Mouse (Mus musculus) inflammation-experienced regulatory T-cells, adult 6 months (primary cell): Measurements from ENCODE around the gene Nadk2. TPM values are rescaled to one million over a fixed set of nuclear protein-coding genes. Genes with fewer than 3 reads are reported as not detected.

Experiments used
- ATAC-seq: one replicate; pipeline ENCODE4 v1.8.0; 2017
- polyA plus RNA-seq, 3 experiments: library from polyadenylated mRNA; unstranded; fragments of 100-300 nt; shearing (Covaris generic); gene quantifications; one replicate each; pipeline ENCODE4 v1.2.1; 2017

Nadk2 gene
- polyA plus RNA-seq, 3 experiments from 2014 or later, result 6.5 to 8.7 (median 8.4) TPM

GRCm38 (mm10) chr15:9132693-9133443, 61.8 kb downstream of the Nadk2 start:
- no peak for ATAC-seq

DNA sequence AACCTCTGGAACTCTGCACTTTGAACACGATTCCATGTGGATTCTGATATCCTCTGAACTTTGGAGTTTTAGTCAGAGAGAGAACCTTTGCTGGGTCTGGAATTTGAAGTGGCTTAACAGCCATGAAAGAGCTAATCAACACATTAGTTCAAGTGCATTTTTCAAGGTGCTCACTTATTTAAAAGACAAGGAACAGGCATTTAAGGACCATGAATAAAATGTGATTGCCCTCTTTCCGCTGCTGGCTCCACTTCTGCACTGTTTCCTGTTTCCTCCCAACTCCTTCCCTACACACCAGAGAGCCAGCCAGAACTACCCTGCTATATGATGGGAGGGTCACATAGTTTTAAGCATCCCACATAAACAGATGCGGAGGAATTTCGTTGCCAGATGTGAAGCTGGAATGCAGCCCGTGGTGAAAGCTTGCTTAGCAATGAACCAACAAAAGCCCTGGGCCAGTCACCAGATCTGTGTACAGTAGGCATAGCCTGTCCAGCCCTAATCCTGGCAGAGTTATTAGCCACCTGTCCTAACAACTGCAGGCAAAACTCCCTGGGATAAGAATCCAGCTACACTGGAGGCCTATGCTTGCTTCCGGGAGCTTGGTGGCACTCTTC, 63.9 kb downstream of the Nadk2 start:
- no peak for ATAC-seq

DNA sequence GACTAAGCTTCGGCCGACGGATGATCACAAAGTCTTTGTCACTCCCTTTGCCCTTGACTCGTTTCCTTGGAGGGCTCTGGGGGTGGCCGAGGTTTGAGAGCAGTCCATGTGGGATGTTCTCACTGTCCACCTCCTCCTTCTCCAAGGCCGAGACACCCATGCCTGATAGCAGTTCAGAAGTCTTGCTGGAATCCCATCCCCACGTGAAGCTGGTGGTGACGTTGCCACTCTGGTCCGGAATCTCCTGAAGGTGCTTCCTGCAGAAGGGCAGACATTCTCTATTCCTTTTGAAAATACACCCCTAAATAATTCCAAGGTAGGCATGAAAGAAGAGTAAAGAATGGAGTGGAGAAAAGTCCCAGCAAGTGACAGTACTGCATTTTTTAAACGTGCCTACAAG, 68.4 kb downstream of the Nadk2 start:
- no peak for ATAC-seq

- peak; percentile 98 for ATAC-seq
Measured at GRCm38 (mm10) chr15:9140252-9140680, 69.2 kb downstream of the Nadk2 start, which contains the start of gene Lmbrd2. TSS of gene Lmbrd2 (plus strand) at chr15:9140550.

DNA sequence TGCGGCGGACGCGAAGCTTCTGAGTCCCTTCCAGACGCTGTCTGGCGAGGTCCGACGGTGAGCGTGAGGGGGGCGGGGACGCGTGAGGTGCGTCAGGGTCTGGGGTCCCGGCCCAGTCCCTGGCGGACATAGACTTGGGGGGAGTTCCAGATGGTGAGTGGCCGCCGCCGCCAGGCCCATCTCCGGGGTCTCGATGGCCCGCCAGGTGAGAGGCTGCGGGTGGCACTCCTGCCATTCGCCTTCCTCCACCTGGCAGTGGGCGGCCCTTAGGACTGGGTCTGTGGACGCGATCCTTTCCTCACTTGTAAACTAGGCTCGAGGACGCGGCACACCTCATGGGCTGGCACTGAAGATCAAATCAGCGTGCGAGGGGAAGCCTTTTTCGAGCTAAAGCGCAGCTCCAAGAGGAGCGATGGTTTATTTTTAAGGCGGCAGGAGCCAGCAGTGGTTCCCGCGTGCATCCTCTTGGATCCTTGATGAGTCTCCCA, 69.7 kb downstream of the Nadk2 start:
- peak; percentile 39 for ATAC-seq

- no peak for ATAC-seq
Measured at GRCm38 (mm10) chr15:9155325-9155724, 84.3 kb downstream of the Nadk2 start, which contains the start of gene Skp2. TSS of gene Skp2 (minus strand) at chr15:9155425.

Other genes starting within 250 kb of the Nadk2 start
- gene Ranbp3l, start 103.3 kb upstream of the Nadk2 start, polyA plus RNA-seq, result under 1 TPM in 2 of 3 experiments, not detected in 1; 0.13 to 0.26 TPM
- 1 to 10 TPM; 2.8 to 5.0 (median 3.8) TPM for gene Lmbrd2, start 69.3 kb downstream of the Nadk2 start, polyA plus RNA-seq
- gene Skp2, start 84.2 kb downstream of the Nadk2 start, polyA plus RNA-seq, result 1 to 10 TPM; 3.9 to 9.8 (median 6.3) TPM
- not detected for gene Ugt3a1, start 205.6 kb downstream of the Nadk2 start, polyA plus RNA-seq